Mouse (Mus musculus) CH12.LX (cell line): ENCODE results near the gene Lamtor2. TPM values are rescaled to one million over a fixed set of nuclear protein-coding genes. Genes with fewer than 3 reads are reported as not detected.

Experiments
- DNase-seq: peaks from one replicate; pipeline ENCODE4 v3.0.0-alpha.2; 2013; ENCODE audit errors: extremely low read depth
- H3K27ac ChIP-seq: 2 replicates; pipeline ENCODE4 v1.5.1; 2012; ENCODE audit warnings: low read depth, mild to moderate bottlenecking, control low read depth, moderate library complexity; ENCODE audit not compliant: insufficient read depth
- H3K27me3 ChIP-seq: replicated peaks from 2 replicates; pipeline ENCODE3; 2012; ENCODE audit warnings: inconsistent platforms
- H3K36me3 ChIP-seq, 2 experiments: replicated peaks in 1 of 2; 2 replicates each; pipeline versions ENCODE3 to v1.6.1; 2012; ENCODE audit warnings: inconsistent platforms in 1 of 2, low read length in 1 of 2, mild to moderate bottlenecking in 1 of 2, mixed read lengths in 1 of 2, moderate library complexity in 1 of 2; ENCODE audit not compliant: control insufficient read depth in 1 of 2, insufficient read depth in 1 of 2
- H3K4me1 ChIP-seq, 2 experiments: 2 replicates each; pipeline ENCODE4 v1.6.1; 2012; ENCODE audit warnings: inconsistent platforms in 1 of 2, moderate library complexity in 1 of 2; ENCODE audit not compliant: insufficient read depth in 2 of 2, control insufficient read depth in 1 of 2
- H3K4me2 ChIP-seq: 2 replicates; pipeline ENCODE4 v1.6.1; 2012; ENCODE audit warnings: low read depth, mild to moderate bottlenecking, control low read depth; ENCODE audit not compliant: poor library complexity, insufficient read depth, severe bottlenecking
- H3K4me3 ChIP-seq, 3 experiments: fragments of 150-350 bp in 1 of 3; sonication (generic) in 1 of 3; replicated peaks in 1 of 3; 2 replicates each; pipeline versions ENCODE3 to v1.5.1; 2011 to 2012; ENCODE audit warnings: low read depth in 2 of 3, low read length in 2 of 3, mild to moderate bottlenecking in 2 of 3, moderate library complexity in 2 of 3, control low read depth in 1 of 3, improper control_type of control experiment in 1 of 3, inconsistent platforms in 1 of 3, mixed read lengths in 1 of 3; ENCODE audit not compliant: poor library complexity in 1 of 3
- H3K79me2 ChIP-seq: replicated peaks from 2 replicates; pipeline ENCODE4 v1.6.1; 2012; ENCODE audit warnings: mild to moderate bottlenecking, moderate library complexity; ENCODE audit not compliant: control insufficient read depth, poor library complexity, insufficient read depth, severe bottlenecking; ENCODE audit errors: extremely low read depth
- H3K9ac ChIP-seq: 2 replicates; pipeline ENCODE4 v1.6.1; 2012; ENCODE audit warnings: low read depth, mild to moderate bottlenecking, control low read depth, moderate library complexity; ENCODE audit not compliant: insufficient read depth
- H3K9me3 ChIP-seq: replicated peaks from 2 replicates; pipeline ENCODE3; 2012; ENCODE audit warnings: low read length, inconsistent platforms, mixed read lengths
- CTCF ChIP-seq, 2 experiments: IDR thresholded peaks in 1 of 2; conservative IDR thresholded peaks in 1 of 2; 2 replicates each; pipeline ENCODE4 v1.5.1; 2011 to 2012; ENCODE audit warnings: low read depth in 2 of 2, low read length in 2 of 2, improper control_type of control experiment in 1 of 2, inconsistent platforms in 1 of 2, mild to moderate bottlenecking in 1 of 2, moderate library complexity in 1 of 2
- E2F4 ChIP-seq: IDR thresholded peaks from 2 replicates; pipeline ENCODE4 v1.6.1; 2011; ENCODE audit warnings: low read depth, low read length, improper control_type of control experiment; ENCODE audit not compliant: insufficient replicate concordance
- GABPA ChIP-seq: IDR thresholded peaks from 2 replicates; pipeline ENCODE4 v1.6.1; 2012; ENCODE audit warnings: low read depth, low read length, improper control_type of control experiment, inconsistent platforms; ENCODE audit not compliant: insufficient replicate concordance
- IRF4 ChIP-seq: IDR thresholded peaks from 2 replicates; pipeline ENCODE4 v1.6.1; 2014; ENCODE audit warnings: low read depth, mild to moderate bottlenecking, inconsistent platforms, low read length, improper control_type of control experiment
- KAT2A ChIP-seq: IDR thresholded peaks from 2 replicates; pipeline ENCODE4 v1.6.1; 2012; ENCODE audit warnings: low read length, improper control_type of control experiment, inconsistent platforms; ENCODE audit not compliant: insufficient replicate concordance
- MAX ChIP-seq: IDR thresholded peaks from 2 replicates; pipeline ENCODE4 v1.6.1; 2011; ENCODE audit warnings: low read length, improper control_type of control experiment
- MAZ ChIP-seq: IDR thresholded peaks from 2 replicates; pipeline ENCODE4 v1.6.1; 2012; ENCODE audit warnings: low read depth, mild to moderate bottlenecking, inconsistent platforms, low read length, improper control_type of control experiment, moderate library complexity
- MEF2A ChIP-seq: IDR thresholded peaks from 2 replicates; pipeline ENCODE4 v1.6.1; 2014; ENCODE audit warnings: low read depth, mild to moderate bottlenecking, inconsistent platforms, low read length, improper control_type of control experiment, borderline replicate concordance
- MXI1 ChIP-seq: IDR thresholded peaks from 2 replicates; pipeline ENCODE4 v1.6.1; 2011; ENCODE audit warnings: mild to moderate bottlenecking, low read depth, low read length, improper control_type of control experiment
- RAD21 ChIP-seq: IDR thresholded peaks from 2 replicates; pipeline ENCODE4 v1.6.1; 2011; ENCODE audit warnings: low read depth, mild to moderate bottlenecking, low read length, improper control_type of control experiment, moderate library complexity
- RCOR1 ChIP-seq: conservative IDR thresholded peaks from 2 replicates; pipeline ENCODE4 v1.6.1; 2012; ENCODE audit warnings: low read depth, mild to moderate bottlenecking, inconsistent platforms, low read length, improper control_type of control experiment
- SIN3A ChIP-seq: IDR thresholded peaks from 2 replicates; pipeline ENCODE4 v1.6.1; 2012; ENCODE audit warnings: low read length, improper control_type of control experiment, inconsistent platforms
- TCF12 ChIP-seq: IDR thresholded peaks from 2 replicates; pipeline ENCODE4 v1.6.1; 2014; ENCODE audit warnings: low read depth, mild to moderate bottlenecking, inconsistent platforms, low read length, improper control_type of control experiment
- ZC3H11A ChIP-seq: IDR thresholded peaks from 2 replicates; pipeline ENCODE4 v1.6.1; 2012; ENCODE audit warnings: low read depth, mild to moderate bottlenecking, inconsistent platforms, low read length, improper control_type of control experiment
- ZMIZ1 ChIP-seq: IDR thresholded peaks from 2 replicates; pipeline ENCODE4 v1.6.1; 2012; ENCODE audit warnings: low read depth, mild to moderate bottlenecking, inconsistent platforms, low read length, improper control_type of control experiment
- dilution Hi-C: fragments of 300-500 bp; cut with MboI; formaldehyde crosslinking; loops from 2 replicates; pipeline ENCODE4 v1.14.3; 2020; ENCODE audit warnings: low sequenced_read_pairs; ENCODE audit not compliant: extremely low pct_unique_long_range_greater_than_20kb, extremely low pct_ligation_motif_present
- in situ Hi-C: fragments of 300-500 bp; cut with MboI; formaldehyde crosslinking; loops from 3 replicates; pipeline ENCODE4 v1.14.3; 2019; ENCODE audit warnings: low sequenced_read_pairs, low pct_ligation_motif_present, low pct_unique_long_range_greater_than_20kb, mixed read lengths
- polyA plus RNA-seq: library from polyadenylated mRNA; unstranded; fragments of >175 nt; gene quantifications from 2 replicates; pipeline ENCODE4 v1.2.1, GENCODE M21; 2012; ENCODE audit warnings: low read depth; ENCODE audit not compliant: insufficient read length
- total RNA-seq, 2 experiments: library from RNA; depleted of rRNA; stranded (reverse); fragments of 300-350 nt in 1 of 2; fragments of >200 nt in 1 of 2; gene quantifications; 2 replicates each; pipeline ENCODE4 v1.2.3; 2012 to 2014

Gene Lamtor2
- total and polyA plus RNA-seq, 3 experiments: 44.0 to 96.6 (median 56.0) TPM

DNA sequence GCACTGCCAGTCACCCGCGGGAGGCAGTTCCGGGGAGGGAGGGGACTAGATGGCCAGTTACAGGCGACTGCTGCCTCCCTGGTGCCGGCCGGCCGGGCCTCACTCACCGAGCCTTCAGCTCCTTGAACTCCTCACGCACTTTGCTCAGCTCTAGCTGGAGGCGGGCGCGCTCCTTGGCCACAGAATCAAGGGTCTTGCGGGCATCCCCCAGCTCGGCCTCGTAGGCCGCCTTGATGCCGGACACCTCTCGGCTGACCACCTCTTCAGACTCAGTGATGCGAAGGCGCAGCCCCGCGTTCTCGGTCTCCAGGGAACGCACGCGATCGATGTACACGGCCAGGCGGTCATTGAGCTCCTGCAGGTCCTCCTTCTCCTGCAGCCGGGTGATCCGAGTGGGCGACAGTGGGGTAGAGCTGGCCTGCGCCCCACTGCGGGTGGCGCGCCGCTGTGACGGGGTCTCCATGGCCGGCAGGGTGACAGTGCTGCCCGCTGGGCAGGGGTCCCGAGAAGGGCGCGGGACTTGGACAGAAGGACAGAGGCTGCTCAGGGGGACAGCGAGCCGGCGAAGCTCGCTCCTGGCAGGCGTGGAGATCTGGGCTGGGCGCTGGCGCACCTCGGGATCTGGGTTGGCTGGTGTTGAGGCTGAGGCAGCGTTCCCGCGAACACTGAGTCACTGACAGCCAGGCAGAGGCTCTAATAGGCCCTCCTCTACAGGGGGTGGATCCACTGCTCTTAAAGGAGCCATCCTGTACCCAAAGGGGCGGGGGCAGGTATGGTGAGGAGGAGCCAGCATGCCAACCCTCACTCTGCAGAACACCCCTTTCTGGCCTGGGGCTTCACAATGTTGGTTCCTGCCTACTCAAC, 50.0 kb downstream of the Lamtor2 start (continued):
- TF ChIP-seq KAT2A: 0 out of 2 replicates have a peak, but pooled peaks have one; percentile 21
- TF ChIP-seq CTCF (conservative IDR thresholded peaks at IDR 0.05 in 1 of 2, IDR thresholded peaks at IDR 0.05 in 1 of 2; ENCODE audit: low read depth in 2 of 2, low read length in 2 of 2): no peak
- TF ChIP-seq MAX: peak; percentile 58
- TF ChIP-seq ZC3H11A: no peak
- TF ChIP-seq MAZ: peak; percentile 93
- TF ChIP-seq MXI1: peak; percentile 48; the same call in 1 of the 2 replicates
- no peak for TF ChIP-seq RCOR1
- TF ChIP-seq ZMIZ1: peak; percentile 80
- no peak for TF ChIP-seq E2F4
- TF ChIP-seq RAD21: no peak

- no peaks in the 10 kb centered on the region for H3K9me3 ChIP-seq
- TF ChIP-seq MXI1 (0 out of 2 replicates have a peak, but pooled peaks have one; percentile 14), SIN3A (no peak), MEF2A (no peak)
- TF ChIP-seq, all 38 proteins: peak for 1
- in situ Hi-C loops: no loop called here
- dilution Hi-C loops: no loop called here
- H3K27ac ChIP-seq: no peak overlapping the region
- peaks cover 10% of the 10 kb centered on the region for H3K27me3 ChIP-seq
- H3K79me2 ChIP-seq: no peaks in the 10 kb centered on the region; the same call in 1 of the 2 replicates
- peak overlapping the region; percentile 62 to 87 (median 87) for H3K4me3 ChIP-seq
- no peak for DNase-seq
- H3K4me1 ChIP-seq: peaks cover 9 to 58% of the 10 kb centered on the region in 2 experiments
- H3K9ac ChIP-seq: peak overlapping the region; percentile 64
- H3K4me2 ChIP-seq: peak overlapping the region; percentile 79
- H3K36me3 ChIP-seq: peaks cover 0 to 12% of the 10 kb centered on the region in 2 experiments
These were observed 50.8 kb downstream of the Lamtor2 start for GRCm38 (mm10) chr3:88502031-88502571.

GRCm38 (mm10) chr3:88501366-88502030, 51.4 kb downstream of the Lamtor2 start:
- no peak for TF ChIP-seq TCF12
- TF ChIP-seq IRF4: 0 out of 2 replicates have a peak, but pooled peaks have one; percentile 24
- TF ChIP-seq GABPA: no peak
- Histone ChIP-seq H3K79me2 (no peaks in the 10 kb centered on the region; the same call in 1 of the 2 replicates), H3K36me3 (peaks cover 0 to 12% of the 10 kb centered on the region in 2 experiments), H3K9ac (peak overlapping the region; percentile 64; the same call in 1 of the 2 replicates), H3K4me3 (peak overlapping the region in 2 of 3 experiments; percentile 87), H3K9me3 (no peaks in the 10 kb centered on the region), H3K27ac (no peak overlapping the region), H3K4me2 (peak overlapping the region; percentile 79), H3K27me3 (peaks cover 10% of the 10 kb centered on the region), H3K4me1 (peaks cover 8 to 55% of the 10 kb centered on the region in 2 experiments)
- no peak for DNase-seq
- in situ Hi-C loops (no loop called here), dilution Hi-C loops (no loop called here)
